Mouse (Mus musculus) common myeloid progenitor, adult 5-6 weeks (primary cell): ENCODE measurements around the gene Arpc3. TPM values are rescaled to one million over a fixed set of nuclear protein-coding genes. Genes with fewer than 3 reads are reported as not detected.

Experiments
- ATAC-seq: replicated peaks from 2 replicates; pipeline ENCODE4 v1.8.0; 2016; ENCODE audit warnings: low read depth, mild to moderate bottlenecking, moderate TSS enrichment, inconsistent platforms; ENCODE audit not compliant: poor library complexity, severe bottlenecking
- total RNA-seq: library from RNA; stranded (forward); fragments of 200-1000, 187-1606 nt; gene quantifications from 2 replicates; pipeline ENCODE4 v1.2.3, GENCODE M21; 2017

The Arpc3 gene
- total RNA-seq, 1 experiment from 2014 or later, result 661 TPM

DNA sequence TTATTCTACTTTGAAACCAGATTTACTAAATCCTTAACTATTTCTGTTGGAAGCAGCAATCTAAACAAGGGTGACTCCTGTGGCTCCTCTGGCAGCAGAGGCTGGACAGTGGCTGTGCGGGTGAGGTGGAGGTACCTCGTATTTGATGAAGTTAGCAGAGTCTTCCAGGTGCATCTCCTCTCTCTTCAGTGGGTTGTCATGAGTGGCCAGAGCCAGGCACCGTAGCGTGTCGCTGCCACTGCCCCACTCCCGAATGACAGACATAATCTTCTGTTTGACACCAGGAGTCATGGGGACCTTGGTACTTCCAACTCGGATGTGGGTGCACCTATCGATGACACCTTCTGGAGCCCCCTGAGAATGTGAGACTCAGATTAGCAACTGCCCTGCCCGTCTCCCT lies 69.8 kb downstream of the Arpc3 start:
- no peak for ATAC-seq

Other genes with a start within 250 kb of the Arpc3 start
- 207 and 220 TPM in 2 replicates for gene Ppp1cc, start 233.6 kb upstream of the Arpc3 start, total RNA-seq
- 9.2 and 9.3 TPM in 2 replicates for gene Hvcn1, start 185.1 kb upstream of the Arpc3 start, total RNA-seq
- gene Tctn1, start 127.4 kb upstream of the Arpc3 start, total RNA-seq, result 2.4 and 8.8 TPM in 2 replicates
- gene Pptc7, start 107.5 kb upstream of the Arpc3 start, total RNA-seq, result 13.9 and 15.1 TPM in 2 replicates
- 5.3 and 11.6 TPM in 2 replicates for gene Rad9b, start 37.6 kb upstream of the Arpc3 start, total RNA-seq
- 66.4 and 76.6 TPM in 2 replicates for gene Vps29, start 37.5 kb upstream of the Arpc3 start, total RNA-seq
- gene Gpn3, start 20.0 kb upstream of the Arpc3 start, total RNA-seq, result 39.1 and 43.6 TPM in 2 replicates
- 36.5 and 37.4 TPM in 2 replicates for gene Fam216a, start 19.5 kb upstream of the Arpc3 start, total RNA-seq
- gene Anapc7, start 29.8 kb downstream of the Arpc3 start, total RNA-seq, result 34.5 and 44.0 TPM in 2 replicates
- 107 and 133 TPM in 2 replicates for gene Atp2a2, start 110.3 kb downstream of the Arpc3 start, total RNA-seq
- 6.1 and 19.6 TPM in 2 replicates for gene Ift81, start 222.6 kb downstream of the Arpc3 start, total RNA-seq